8 mouse cellular contexts compared by ENCODE assay signal in the genomic region with DNA sequence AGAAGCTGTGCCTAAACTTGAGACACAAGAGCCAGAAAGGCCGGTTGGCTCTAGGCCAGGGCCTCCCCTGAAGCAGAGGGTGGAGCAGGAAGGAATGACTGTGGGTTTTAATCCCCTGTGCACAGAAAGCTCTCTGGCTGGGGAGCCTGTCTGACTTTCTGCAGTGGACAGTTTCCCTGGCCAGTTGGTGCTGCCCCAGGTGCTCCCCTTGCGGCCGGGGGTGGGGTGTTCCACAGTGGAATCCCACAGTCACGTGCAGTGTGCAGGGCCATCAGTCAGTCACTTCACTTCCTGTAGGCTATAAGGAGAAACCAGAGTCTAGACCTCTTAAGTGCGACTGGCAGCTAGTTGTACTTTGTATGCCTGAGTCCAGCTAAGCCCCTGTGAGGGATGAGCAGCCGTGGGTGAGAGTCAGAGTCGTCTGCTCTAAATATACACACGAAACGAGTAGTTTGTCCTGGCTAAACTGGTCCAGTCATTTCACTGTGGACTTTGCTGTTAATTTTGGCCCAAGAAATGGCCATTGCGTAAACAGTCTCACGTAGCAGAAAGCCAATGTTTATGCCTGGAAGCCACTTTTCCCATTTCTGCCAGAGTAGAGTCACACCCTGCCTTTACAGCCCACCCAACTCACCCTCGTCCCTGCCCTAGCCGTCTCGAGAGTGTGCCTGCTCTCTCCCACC. TPM values are rescaled to one million over a fixed set of nuclear protein-coding genes. Genes with fewer than 3 reads are reported as not detected.
DNase-seq lines count a peak whose midpoint lies in the region; ATAC-seq and TF ChIP-seq lines count a peak whose summit lies in the region.

No protein-coding gene starts in this region.

- 45% methylated on average over 14 of the region's 14 CpGs for WGBS in kidney, embryonic 15.5 days
- 19% methylated on average over 14 of the region's 14 CpGs for WGBS in stomach, postnatal 0 days

- H3ac ChIP-seq in C2C12 (ENCODE audit: control insufficient read depth, insufficient read length, low read depth), result no peak overlapping the region

- H3K4me1 ChIP-seq in kidney, embryonic 15.5 days, result peaks cover 9% of the 10 kb centered on the region
- peaks cover 9% of the 10 kb centered on the region for H3K4me1 ChIP-seq in stomach, postnatal 0 days (replicated peaks; ENCODE audit: control insufficient read depth, insufficient read depth)

- DNase-seq in kidney, adult 11 months, result peak; percentile 41
- DNase-seq in adrenal gland, postnatal 14 days, result peak; percentile 43
- DNase-seq in heart, adult 9 months (ENCODE audit: low spot score in 2 of 2), result peak; percentile 55 to 71
- peak; percentile 41 to 73 for DNase-seq in kidney, postnatal 36 days
- peak; percentile 36 for DNase-seq in stomach, postnatal 0 days (ENCODE audit: low spot score)
- no peak for DNase-seq in right cerebral cortex, postnatal 25 days

- H3K9me3 ChIP-seq in kidney, embryonic 15.5 days (replicated peaks), result no peaks in the 10 kb centered on the region
- no peaks in the 10 kb centered on the region for H3K9me3 ChIP-seq in stomach, postnatal 0 days (ENCODE audit: control insufficient read depth, low read length)

- no peak for TF ChIP-seq EP300 in stomach, postnatal 0 days (optimal IDR thresholded peaks at IDR 0.05)

- no peak overlapping the region for H3K4me3 ChIP-seq in kidney, embryonic 15.5 days (replicated peaks)
- no peak overlapping the region for H3K4me3 ChIP-seq in C2C12 (ENCODE audit: insufficient read depth, poor library complexity, severe bottlenecking)
- H3K4me3 ChIP-seq in stomach, postnatal 0 days (ENCODE audit: low read depth, low read length), result no peak overlapping the region

- H3K4me2 ChIP-seq in kidney, embryonic 15.5 days, result no peak overlapping the region
- peak overlapping the region; percentile 23; the same call in 1 of the 2 replicates for H3K4me2 ChIP-seq in stomach, postnatal 0 days (replicated peaks; ENCODE audit: low read depth)

- no peaks in the 10 kb centered on the region for H3K79me2 ChIP-seq in C2C12 (ENCODE audit: control insufficient read depth, insufficient read depth)

- H3K27ac ChIP-seq in kidney, embryonic 15.5 days, result no peak overlapping the region
- H3K27ac ChIP-seq in stomach, postnatal 0 days (replicated peaks), result peak overlapping the region; percentile 14; the same call in 1 of the 2 replicates

- no peaks in the 10 kb centered on the region for H3K36me3 ChIP-seq in kidney, embryonic 15.5 days
- no peaks in the 10 kb centered on the region for H3K36me3 ChIP-seq in C2C12 (ENCODE audit: control insufficient read depth, insufficient read depth)
- no peaks in the 10 kb centered on the region for H3K36me3 ChIP-seq in stomach, postnatal 0 days (ENCODE audit: control insufficient read depth, insufficient read depth, low read length)

- no peak for TF ChIP-seq CTCF in C2C12 (IDR thresholded peaks at IDR 0.05; ENCODE audit: control insufficient read depth, insufficient read depth, insufficient read length)
- TF ChIP-seq CTCF in stomach, postnatal 0 days (IDR thresholded peaks at IDR 0.05; ENCODE audit: low read depth), result peak; percentile 48

- no peak; the same call in 1 of the 2 replicates for ATAC-seq in kidney, embryonic 15.5 days (replicated peaks; ENCODE audit: low FRiP score)
- peak; percentile 80 for ATAC-seq in stomach, postnatal 0 days (ENCODE audit: low FRiP score, low TSS enrichment)

- H3K27me3 ChIP-seq in kidney, embryonic 15.5 days, result no peaks in the 10 kb centered on the region
- H3K27me3 ChIP-seq in C2C12 (ENCODE audit: control insufficient read depth, insufficient read depth, insufficient read length), result no peaks in the 10 kb centered on the region
- no peaks in the 10 kb centered on the region for H3K27me3 ChIP-seq in stomach, postnatal 0 days (ENCODE audit: control insufficient read depth, insufficient read depth, low read length)

- no peaks in the 10 kb centered on the region for H3K79me3 ChIP-seq in C2C12 (ENCODE audit: low read depth)

- no peak overlapping the region for H3K9ac ChIP-seq in kidney, embryonic 15.5 days
- no peak overlapping the region for H3K9ac ChIP-seq in stomach, postnatal 0 days (ENCODE audit: low read length)

TF ChIP-seq in C2C12, 6 proteins besides CTCF, POLR2A, EP300 and RAD21:
- TF ChIP-seq USF1 (IDR thresholded peaks at IDR 0.05; ENCODE audit: low read depth), result peak; percentile 67
- TF ChIP-seq CEBPB (IDR thresholded peaks at IDR 0.05; ENCODE audit: low read depth), result no peak

RNA-seq across cellular contexts. Expression of a gene that starts 38.8 kb away (rescaled TPM):
- polyA plus RNA-seq in kidney, embryonic 15.5 days (2015; fragmentation: Nextera tagmentation; extraction: Ambion mirVana), result not detected in 2 replicates
- 0.02 TPM for polyA plus RNA-seq in C2C12 (2012; fragmentation: generic; extraction: Trizol)
- total RNA-seq in adrenal gland, postnatal 14 days (2021), result 0.90 TPM in 1 of 2 replicates, not detected in the other
- 0.21 and 0.27 TPM in 2 replicates for polyA plus RNA-seq in stomach, postnatal 0 days (2015; fragmentation: Nextera tagmentation; extraction: Ambion mirVana)
